Mouse (Mus musculus) lung, embryonic 15.5 days (tissue): ENCODE measurements around the gene Rph3a. TPM values are rescaled to one million over a fixed set of nuclear protein-coding genes. Genes with fewer than 3 reads are reported as not detected.
"Not testable (repeated sequence)": the region's sequence is repeated elsewhere in the genome, so short reads cannot be mapped to it uniquely, and the experiment has no call there.

Experiments used
- ATAC-seq: fragments of 200-750 bp; cut with Nextera tagmentation; 2 replicates; pipeline ENCODE4 v1.8.0; 2017; ENCODE audit warnings: moderate number of reproducible peaks, borderline replicate concordance; ENCODE audit not compliant: low FRiP score, low TSS enrichment; ENCODE audit errors: extremely low read depth
- H3K27ac ChIP-seq: fragments of 300-500 bp; sonication (generic); 2 replicates; pipeline ENCODE4 v1.5.1; 2015; ENCODE audit warnings: moderate library complexity, mild to moderate bottlenecking, inconsistent platforms
- H3K27me3 ChIP-seq: fragments of 300-500 bp; sonication (generic); 2 replicates; pipeline ENCODE4 v1.6.1; 2015; ENCODE audit warnings: inconsistent platforms
- H3K36me3 ChIP-seq: fragments of 300-500 bp; sonication (generic); 2 replicates; pipeline ENCODE4 v1.6.1; 2015; ENCODE audit warnings: inconsistent platforms
- H3K4me1 ChIP-seq: fragments of 300-500 bp; sonication (generic); 2 replicates; pipeline ENCODE4 v1.6.1; 2015; ENCODE audit warnings: inconsistent platforms
- H3K4me2 ChIP-seq: fragments of 300-500 bp; sonication (generic); 2 replicates; pipeline ENCODE4 v1.6.1; 2015; ENCODE audit warnings: inconsistent platforms, mild to moderate bottlenecking, moderate library complexity
- H3K4me3 ChIP-seq: fragments of 300-500 bp; sonication (generic); 2 replicates; pipeline ENCODE4 v1.5.1; 2015; ENCODE audit warnings: mild to moderate bottlenecking, inconsistent platforms
- H3K9ac ChIP-seq: fragments of 300-500 bp; sonication (generic); 2 replicates; pipeline ENCODE4 v1.6.1; 2015; ENCODE audit warnings: inconsistent platforms
- H3K9me3 ChIP-seq: fragments of 300-500 bp; sonication (generic); 2 replicates; pipeline ENCODE4 v1.6.1; 2016; ENCODE audit warnings: inconsistent platforms
- WGBS: fragments of 180-500 bp; shearing (Covaris S2); methylation state at CpG from one replicate; pipeline ENCODE4 v1.1.7; 2015; 5-methylcytosine and 5-hydroxymethylcytosine counted together
- polyA plus RNA-seq: library from polyadenylated mRNA; unstranded; fragments of >200 nt; fragmentation: Nextera tagmentation; extraction: Ambion mirVana; gene quantifications from 2 replicates; pipeline ENCODE4 v1.2.1, GENCODE M21; 2015

Gene Rph3a
- polyA plus RNA-seq, 1 experiment from 2014 or later = 0.07 TPM

DNA sequence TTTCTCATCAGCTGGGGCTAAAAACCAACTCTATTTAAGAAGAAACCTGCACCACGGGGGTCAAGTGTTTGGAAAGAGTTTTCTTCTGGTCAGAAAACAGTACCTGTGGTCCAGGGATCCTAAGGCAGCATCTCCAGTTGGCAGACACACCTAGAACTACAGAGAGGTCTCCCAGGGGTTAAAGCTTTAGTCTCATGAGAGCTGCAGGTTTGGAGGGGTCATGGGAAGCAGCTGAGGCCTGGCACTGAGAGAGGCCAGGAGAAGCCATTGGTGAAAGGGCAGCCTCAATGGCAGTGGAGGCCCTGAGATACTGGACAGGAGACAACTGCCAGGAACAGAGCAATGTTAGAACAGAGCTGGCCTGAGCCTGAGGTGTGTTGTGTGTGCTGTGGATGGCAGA, 109.2 kb downstream of the Rph3a start:
- H3K4me2 ChIP-seq = no peak overlapping the region
- no peaks in the 10 kb centered on the region for H3K36me3 ChIP-seq
- H3K9me3 ChIP-seq = no peaks in the 10 kb centered on the region
- no peak overlapping the region for H3K27ac ChIP-seq
- H3K4me3 ChIP-seq = no peak overlapping the region
- no peaks in the 10 kb centered on the region for H3K27me3 ChIP-seq
- H3K9ac ChIP-seq = no peak overlapping the region
- H3K4me1 ChIP-seq = no peaks in the 10 kb centered on the region
- WGBS = 40% methylated on average over 1 of the region's 1 CpGs
- ATAC-seq = no peak

DNA sequence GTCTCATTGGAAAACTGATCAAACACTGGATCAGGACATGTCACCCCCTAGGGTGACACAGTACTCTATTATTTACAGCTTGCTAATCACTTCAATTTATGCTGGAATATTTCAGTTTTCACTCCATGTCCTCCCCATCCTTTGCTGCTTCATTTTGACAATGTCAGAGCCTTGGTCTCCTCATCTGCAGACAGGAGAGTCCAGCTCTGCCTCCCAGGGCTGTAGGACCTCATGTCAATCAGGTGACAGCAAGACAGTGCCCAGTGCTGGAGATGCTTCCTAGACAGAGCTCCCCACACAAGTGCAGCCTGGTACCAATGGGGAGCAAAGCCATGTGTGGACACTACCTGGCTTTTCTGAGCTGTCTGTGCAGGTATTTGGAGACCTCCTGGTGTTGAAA, 111.2 kb downstream of the Rph3a start:
- H3K4me3 ChIP-seq = no peak overlapping the region
- no peak overlapping the region for H3K4me2 ChIP-seq
- H3K9me3 ChIP-seq = no peaks in the 10 kb centered on the region
- no peaks in the 10 kb centered on the region for H3K36me3 ChIP-seq
- H3K4me1 ChIP-seq = no peaks in the 10 kb centered on the region
- no peak overlapping the region for H3K27ac ChIP-seq
- ATAC-seq = no peak
- no peak overlapping the region for H3K9ac ChIP-seq
- H3K27me3 ChIP-seq = no peaks in the 10 kb centered on the region

DNA sequence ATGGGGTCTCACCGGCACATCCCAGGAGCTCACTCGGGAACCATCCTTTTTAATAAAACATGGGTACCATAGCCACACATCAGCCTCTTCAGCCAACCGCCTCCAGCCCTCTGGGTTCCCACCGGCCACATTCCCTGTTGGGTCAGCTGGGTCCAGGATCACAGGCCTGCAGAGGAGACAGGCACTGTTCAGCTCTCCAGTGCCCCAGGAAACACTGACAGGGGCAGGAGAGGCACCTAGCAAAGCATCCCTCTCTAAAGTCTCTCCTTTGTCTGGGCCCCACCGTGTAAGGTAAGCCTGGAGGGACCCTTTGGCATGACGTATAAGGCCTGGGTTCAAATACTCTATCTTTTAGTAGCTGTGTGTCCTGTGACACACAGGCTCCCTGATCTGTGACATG, 111.6 kb downstream of the Rph3a start:
- no peak for ATAC-seq
- no peak overlapping the region for H3K4me3 ChIP-seq
- H3K9ac ChIP-seq = no peak overlapping the region
- H3K9me3 ChIP-seq = no peaks in the 10 kb centered on the region
- no peaks in the 10 kb centered on the region for H3K36me3 ChIP-seq
- H3K4me1 ChIP-seq = no peaks in the 10 kb centered on the region
- H3K27me3 ChIP-seq = no peaks in the 10 kb centered on the region
- H3K27ac ChIP-seq = no peak overlapping the region
- no peak overlapping the region for H3K4me2 ChIP-seq
- 81% methylated on average over 6 of the region's 6 CpGs for WGBS

DNA sequence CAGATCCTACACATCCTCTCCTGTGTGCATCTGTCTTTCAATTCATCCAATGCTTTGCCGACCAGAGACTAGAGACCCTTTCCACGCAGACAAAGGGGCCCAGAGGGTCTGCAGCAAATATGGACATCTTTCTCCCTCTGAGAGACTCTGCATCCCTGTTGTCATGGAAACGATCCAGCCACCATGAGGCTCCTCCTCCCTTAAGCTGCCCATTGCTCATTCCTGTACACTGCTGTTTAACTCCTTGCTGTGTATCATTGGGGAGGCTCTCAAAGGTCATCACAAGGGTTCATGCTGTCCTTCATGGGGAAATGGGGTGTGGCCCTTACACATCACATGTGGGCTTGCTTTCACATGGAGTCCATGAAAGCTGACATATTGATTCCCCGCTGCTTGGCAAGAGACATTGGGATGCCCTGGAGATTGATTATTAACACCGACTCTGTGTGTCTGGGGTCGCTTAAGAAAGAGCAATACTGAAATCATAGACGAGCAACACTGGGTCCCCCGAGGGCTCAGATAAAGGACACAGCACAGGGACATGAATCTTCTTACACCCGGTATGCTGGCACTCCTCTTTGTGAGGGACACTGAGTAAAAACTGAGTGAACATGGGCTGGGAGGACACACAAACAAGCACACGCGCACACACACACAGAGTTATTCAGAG, 114.5 kb downstream of the Rph3a start:
- 84% methylated on average over 11 of the region's 11 CpGs for WGBS
- H3K4me1 ChIP-seq = no peaks in the 10 kb centered on the region
- H3K36me3 ChIP-seq = no peaks in the 10 kb centered on the region
- H3K9me3 ChIP-seq = no peaks in the 10 kb centered on the region
- H3K4me2 ChIP-seq = no peak overlapping the region
- H3K4me3 ChIP-seq = no peak overlapping the region
- H3K9ac ChIP-seq = no peak overlapping the region
- ATAC-seq = no peak
- H3K27ac ChIP-seq = no peak overlapping the region
- no peaks in the 10 kb centered on the region for H3K27me3 ChIP-seq

DNA sequence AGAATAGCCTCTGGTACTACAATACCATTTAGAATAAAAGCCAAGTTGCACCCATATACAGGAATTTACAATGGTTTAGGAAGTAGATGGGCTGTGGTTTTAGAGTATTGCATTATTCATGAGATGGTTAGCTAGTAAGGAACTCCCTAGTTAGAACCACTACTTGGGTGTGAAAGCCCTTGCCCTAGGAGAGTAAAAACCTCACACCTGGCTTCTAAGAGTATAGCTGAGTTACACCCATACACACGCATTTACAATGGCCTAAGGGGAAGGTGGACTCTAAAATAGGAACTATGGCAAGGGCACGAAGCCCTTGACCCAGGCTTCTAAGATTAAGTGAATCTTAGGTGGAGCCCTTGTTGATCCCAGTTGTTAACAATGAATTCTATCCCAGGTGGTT, 115.2 kb downstream of the Rph3a start:
- not testable (repeated sequence) for H3K4me3 ChIP-seq, ATAC-seq, H3K36me3 ChIP-seq, H3K27me3 ChIP-seq, H3K4me1 ChIP-seq, H3K4me2 ChIP-seq, H3K27ac ChIP-seq, H3K9me3 ChIP-seq, H3K9ac ChIP-seq
- 70% methylated on average over 2 of the region's 2 CpGs for WGBS

DNA sequence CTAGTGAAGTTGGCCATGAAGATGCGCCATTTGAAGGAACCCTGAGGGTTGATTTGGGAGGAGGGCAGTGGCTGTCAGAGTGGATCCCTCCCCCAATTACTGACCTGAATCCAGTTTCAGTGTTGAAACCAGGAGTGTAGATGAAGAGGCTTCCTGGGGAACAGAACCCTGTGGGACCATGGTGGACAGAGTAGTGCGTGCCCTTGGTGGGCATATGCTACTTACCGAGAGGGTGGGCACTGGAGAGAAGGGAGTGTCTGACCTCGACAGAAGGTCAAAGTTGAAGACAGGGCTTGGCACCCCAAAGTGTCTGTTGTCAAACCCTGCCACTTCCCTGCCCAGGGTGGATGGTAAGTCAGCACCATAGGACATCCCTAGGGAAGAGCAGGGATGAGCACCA, 116.0 kb downstream of the Rph3a start:
- ATAC-seq, H3K9ac ChIP-seq, H3K4me3 ChIP-seq, H3K27me3 ChIP-seq, H3K9me3 ChIP-seq, H3K27ac ChIP-seq, H3K36me3 ChIP-seq, H3K4me1 ChIP-seq, H3K4me2 ChIP-seq: not testable (repeated sequence)
- WGBS = 86% methylated on average over 4 of the region's 4 CpGs

DNA sequence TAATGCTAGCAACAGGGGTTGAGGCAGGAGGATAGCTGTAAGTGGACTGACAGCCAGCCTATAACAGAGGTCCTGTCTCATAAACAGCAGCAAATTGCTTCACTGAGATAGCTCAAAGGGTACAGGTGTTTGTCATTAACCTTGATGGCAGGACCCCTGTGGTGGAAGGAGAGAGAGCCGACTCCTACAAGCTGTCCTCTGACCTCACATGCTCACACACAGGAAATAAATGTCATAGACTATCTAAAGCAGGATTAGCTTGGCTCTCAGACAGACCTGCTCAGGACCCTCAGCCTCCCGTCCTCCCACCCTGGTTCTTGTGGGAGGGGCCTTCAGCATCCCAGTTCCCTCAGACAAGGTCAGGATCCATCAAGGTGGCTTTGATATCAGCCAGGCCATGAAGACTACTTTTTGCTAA, 117.6 kb downstream of the Rph3a start:
- Histone ChIP-seq H3K36me3 (no peaks in the 10 kb centered on the region), H3K27ac (no peak overlapping the region), H3K4me2 (no peak overlapping the region), H3K4me3 (no peak overlapping the region), H3K9ac (no peak overlapping the region), H3K27me3 (no peaks in the 10 kb centered on the region), H3K9me3 (no peaks in the 10 kb centered on the region), H3K4me1 (no peaks in the 10 kb centered on the region)
- WGBS = 39% methylated on average over 2 of the region's 2 CpGs
- ATAC-seq = no peak

DNA sequence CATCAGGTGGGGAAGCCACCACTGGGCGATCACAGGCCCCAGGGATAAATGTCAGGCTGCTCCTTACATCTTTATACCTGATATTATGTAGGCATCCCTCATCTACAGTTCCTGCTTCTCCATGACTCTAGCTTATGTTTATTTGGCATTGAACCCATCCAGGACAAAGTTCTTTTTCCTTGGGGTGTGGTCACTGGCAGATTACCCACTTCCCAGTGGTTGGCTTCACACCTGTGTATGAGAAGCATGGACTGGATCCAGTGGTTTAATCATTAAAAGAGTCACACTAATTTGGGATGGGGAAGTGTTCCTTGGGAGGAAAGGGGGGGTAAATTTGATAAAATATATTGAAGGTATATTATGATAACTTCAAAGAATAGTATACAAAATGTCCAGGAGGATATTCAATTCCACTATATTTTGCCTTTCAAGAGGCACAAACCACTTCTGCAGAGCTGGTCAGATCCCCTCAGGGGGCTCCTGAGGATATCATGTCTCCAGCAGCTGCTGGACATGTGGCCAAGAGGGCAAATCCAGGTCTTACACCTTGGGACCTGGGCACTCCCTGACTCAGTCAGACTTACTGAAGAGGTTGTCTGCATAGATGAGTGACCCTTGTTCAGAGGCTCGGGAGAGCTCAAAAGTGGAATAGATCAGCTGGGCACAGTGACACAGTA, 118.2 kb downstream of the Rph3a start:
- 69% methylated on average over 2 of the region's 2 CpGs for WGBS

DNA sequence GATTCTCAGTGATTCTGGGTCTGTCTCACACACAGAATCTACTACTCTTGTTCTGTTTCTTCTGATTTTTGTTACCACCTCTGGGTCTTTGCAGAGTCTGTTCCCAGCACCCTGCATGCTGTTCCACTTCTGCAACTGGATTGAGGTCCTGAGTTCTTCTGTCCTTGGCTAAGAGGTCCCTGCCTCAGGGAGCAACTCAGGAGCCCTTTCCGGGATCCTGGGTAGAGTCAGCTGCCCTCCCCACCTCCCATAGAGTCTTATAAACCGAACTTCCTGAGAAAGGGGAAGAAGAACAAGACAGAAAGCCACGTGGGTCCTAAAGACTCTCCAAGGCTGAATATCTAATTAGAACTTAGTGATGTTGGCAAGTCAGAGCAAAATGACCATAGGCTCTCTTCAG, 118.9 kb downstream of the Rph3a start:
- no peak for ATAC-seq

More for the DNA sequence above, 118.2 kb downstream of the Rph3a start:
- H3K4me1 ChIP-seq, H3K9ac ChIP-seq, H3K36me3 ChIP-seq, H3K4me3 ChIP-seq, H3K4me2 ChIP-seq, H3K9me3 ChIP-seq, H3K27ac ChIP-seq, ATAC-seq, H3K27me3 ChIP-seq: not testable (repeated sequence)

More for the DNA sequence above, 118.9 kb downstream of the Rph3a start:
- 49% methylated on average over 3 of the region's 3 CpGs for WGBS
- Histone ChIP-seq H3K9ac (no peak overlapping the region), H3K27me3 (no peaks in the 10 kb centered on the region), H3K36me3 (no peaks in the 10 kb centered on the region), H3K4me1 (no peaks in the 10 kb centered on the region), H3K4me3 (no peak overlapping the region), H3K9me3 (no peaks in the 10 kb centered on the region), H3K27ac (no peak overlapping the region), H3K4me2 (no peak overlapping the region)

Other genes with a start within 250 kb of the Rph3a start
- 0.09 and 0.12 TPM in 2 replicates for gene Oas3, start 232.4 kb downstream of the Rph3a start, polyA plus RNA-seq
- not detected in 2 replicates for gene Oas1e, start 214.6 kb downstream of the Rph3a start, polyA plus RNA-seq
- gene Oas1c, start 197.6 kb downstream of the Rph3a start, polyA plus RNA-seq = 0.33 and 0.49 TPM in 2 replicates
- gene Oas1f, start 162.7 kb downstream of the Rph3a start, polyA plus RNA-seq = not detected in 2 replicates
- not detected in 2 replicates for gene Oas1h, start 148.7 kb downstream of the Rph3a start, polyA plus RNA-seq
- 0.66 and 1.0 TPM in 2 replicates for gene Oas1g, start 122.5 kb downstream of the Rph3a start, polyA plus RNA-seq
- 1.6 and 1.9 TPM in 2 replicates for gene Oas1a, start 102.6 kb downstream of the Rph3a start, polyA plus RNA-seq
- gene Oas1d, start 95.6 kb downstream of the Rph3a start, polyA plus RNA-seq = not detected in 2 replicates
- gene Ptpn11, start 181.3 kb upstream of the Rph3a start, polyA plus RNA-seq = 20.8 and 21.3 TPM in 2 replicates
- gene Rpl6, start 194.4 kb upstream of the Rph3a start, polyA plus RNA-seq = 563 and 602 TPM in 2 replicates
- 4.4 and 4.7 TPM in 2 replicates for gene Hectd4, start 210.1 kb upstream of the Rph3a start, polyA plus RNA-seq